Mouse (Mus musculus): Measurements from ENCODE around the gene Grifin.

Grifin gene

GRCm38 (mm10) chr5:140579771-140580170 lies 14.9 kb upstream of the Grifin start:
- Histone ChIP-seq H3K4me3 (replicated peaks; ENCODE audit: low read length) (0 out of 2 replicates have a peak overlapping the region, but pooled peaks have one; percentile 41), H3K27me3 (ENCODE audit: insufficient read depth, low read length) (peaks cover 27% of the 10 kb centered on the region), H3K9me3 (ENCODE audit: low read length) (no peaks in the 10 kb centered on the region), H3K36me3 (ENCODE audit: insufficient read depth, low read length) (no peaks in the 10 kb centered on the region), H3K4me1 (replicated peaks; ENCODE audit: low read depth, low read length) (peaks cover 70% of the 10 kb centered on the region)
- TF ChIP-seq NANOG (IDR thresholded peaks at IDR 0.05; ENCODE audit: borderline replicate concordance, low read length): no peak
- no peak for TF ChIP-seq POU5F1 (IDR thresholded peaks at IDR 0.05; ENCODE audit: borderline replicate concordance, low read length)
- TF ChIP-seq CTCF (conservative IDR thresholded peaks at IDR 0.05; ENCODE audit: low read length): no peak

- H3K27me3 ChIP-seq (ENCODE audit: insufficient read depth, low read length): peaks cover 27% of the 10 kb centered on the region
- H3K4me1 ChIP-seq (replicated peaks; ENCODE audit: low read depth, low read length): peaks cover 64% of the 10 kb centered on the region
- no peaks in the 10 kb centered on the region for H3K36me3 ChIP-seq (ENCODE audit: insufficient read depth, low read length)
- H3K4me3 ChIP-seq (replicated peaks; ENCODE audit: low read length): peak overlapping the region; percentile 41; the same call in 1 of the 2 replicates
- no peak for TF ChIP-seq NANOG (IDR thresholded peaks at IDR 0.05; ENCODE audit: borderline replicate concordance, low read length)
- TF ChIP-seq CTCF (conservative IDR thresholded peaks at IDR 0.05; ENCODE audit: low read length): no peak
- TF ChIP-seq POU5F1 (IDR thresholded peaks at IDR 0.05; ENCODE audit: borderline replicate concordance, low read length): no peak
- H3K9me3 ChIP-seq (ENCODE audit: low read length): no peaks in the 10 kb centered on the region
These were observed 14.3 kb upstream of the Grifin start for GRCm38 (mm10) chr5:140579221-140579620.

GRCm38 (mm10) chr5:140575381-140575866 lies 10.6 kb upstream of the Grifin start:
- TF ChIP-seq POU5F1 (IDR thresholded peaks at IDR 0.05; ENCODE audit: borderline replicate concordance, low read length) (no peak), NANOG (IDR thresholded peaks at IDR 0.05; ENCODE audit: borderline replicate concordance, low read length) (no peak), CTCF (conservative IDR thresholded peaks at IDR 0.05; ENCODE audit: low read length) (no peak)
- Histone ChIP-seq H3K4me3 (replicated peaks; ENCODE audit: low read length) (no peak overlapping the region), H3K4me1 (replicated peaks; ENCODE audit: low read depth, low read length) (peaks cover 41% of the 10 kb centered on the region), H3K36me3 (ENCODE audit: insufficient read depth, low read length) (no peaks in the 10 kb centered on the region), H3K27me3 (ENCODE audit: insufficient read depth, low read length) (peaks cover 19% of the 10 kb centered on the region), H3K9me3 (ENCODE audit: low read length) (no peaks in the 10 kb centered on the region)

GRCm38 (mm10) chr5:140572611-140573010 lies 7.7 kb upstream of the Grifin start:
- no peak for TF ChIP-seq POU5F1 (IDR thresholded peaks at IDR 0.05; ENCODE audit: borderline replicate concordance, low read length)
- H3K4me1 ChIP-seq (replicated peaks; ENCODE audit: low read depth, low read length): peaks cover 41% of the 10 kb centered on the region
- no peaks in the 10 kb centered on the region for H3K36me3 ChIP-seq (ENCODE audit: insufficient read depth, low read length)
- no peak overlapping the region for H3K4me3 ChIP-seq (replicated peaks; ENCODE audit: low read length)
- H3K9me3 ChIP-seq (ENCODE audit: low read length): no peaks in the 10 kb centered on the region
- H3K27me3 ChIP-seq (ENCODE audit: insufficient read depth, low read length): peaks cover 5% of the 10 kb centered on the region

- no peaks in the 10 kb centered on the region; the same call in 1 of the 2 replicates for H3K27me3 ChIP-seq (ENCODE audit: insufficient read depth, low read length)
- no peak for TF ChIP-seq NANOG (IDR thresholded peaks at IDR 0.05; ENCODE audit: borderline replicate concordance, low read length)
- TF ChIP-seq POU5F1 (IDR thresholded peaks at IDR 0.05; ENCODE audit: borderline replicate concordance, low read length): no peak
- TF ChIP-seq CTCF (conservative IDR thresholded peaks at IDR 0.05; ENCODE audit: low read length): no peak
- no peaks in the 10 kb centered on the region for H3K9me3 ChIP-seq (ENCODE audit: low read length)
- peak overlapping the region; percentile 43; the same call in 1 of the 2 replicates for H3K4me3 ChIP-seq (replicated peaks; ENCODE audit: low read length)
- H3K36me3 ChIP-seq (ENCODE audit: insufficient read depth, low read length): no peaks in the 10 kb centered on the region
- peaks cover 51% of the 10 kb centered on the region for H3K4me1 ChIP-seq (replicated peaks; ENCODE audit: low read depth, low read length)
These were observed 6.8 kb upstream of the Grifin start for GRCm38 (mm10) chr5:140571673-140572072.

GRCm38 (mm10) chr5:140571201-140571600 lies 6.3 kb upstream of the Grifin start:
- TF ChIP-seq POU5F1 (IDR thresholded peaks at IDR 0.05; ENCODE audit: borderline replicate concordance, low read length) (no peak), NANOG (IDR thresholded peaks at IDR 0.05; ENCODE audit: borderline replicate concordance, low read length) (no peak), CTCF (conservative IDR thresholded peaks at IDR 0.05; ENCODE audit: low read length) (no peak)
- Histone ChIP-seq H3K36me3 (ENCODE audit: insufficient read depth, low read length) (no peaks in the 10 kb centered on the region), H3K27me3 (ENCODE audit: insufficient read depth, low read length) (no peaks in the 10 kb centered on the region; the same call in 1 of the 2 replicates), H3K9me3 (ENCODE audit: low read length) (no peaks in the 10 kb centered on the region), H3K4me1 (replicated peaks; ENCODE audit: low read depth, low read length) (peaks cover 56% of the 10 kb centered on the region), H3K4me3 (replicated peaks; ENCODE audit: low read length) (no peak overlapping the region)

- Histone ChIP-seq H3K4me1 (replicated peaks; ENCODE audit: low read depth, low read length) (peaks cover 62% of the 10 kb centered on the region), H3K9me3 (ENCODE audit: low read length) (no peaks in the 10 kb centered on the region), H3K4me3 (replicated peaks; ENCODE audit: low read length) (no peak overlapping the region), H3K27me3 (ENCODE audit: insufficient read depth, low read length) (no peaks in the 10 kb centered on the region; the same call in 1 of the 2 replicates), H3K36me3 (ENCODE audit: insufficient read depth, low read length) (no peaks in the 10 kb centered on the region)
- TF ChIP-seq POU5F1 (IDR thresholded peaks at IDR 0.05; ENCODE audit: borderline replicate concordance, low read length) (no peak), NANOG (IDR thresholded peaks at IDR 0.05; ENCODE audit: borderline replicate concordance, low read length) (no peak), CTCF (conservative IDR thresholded peaks at IDR 0.05; ENCODE audit: low read length) (no peak; the same call in 1 of the 2 replicates)
These were observed 5.5 kb upstream of the Grifin start for GRCm38 (mm10) chr5:140570223-140570870.

- no peak overlapping the region for H3K4me3 ChIP-seq (replicated peaks; ENCODE audit: low read length)
- H3K9me3 ChIP-seq (ENCODE audit: low read length): no peaks in the 10 kb centered on the region
- no peak for TF ChIP-seq CTCF (conservative IDR thresholded peaks at IDR 0.05; ENCODE audit: low read length)
- TF ChIP-seq POU5F1 (IDR thresholded peaks at IDR 0.05; ENCODE audit: borderline replicate concordance, low read length): no peak
- TF ChIP-seq NANOG (IDR thresholded peaks at IDR 0.05; ENCODE audit: borderline replicate concordance, low read length): no peak
- peaks cover 8% of the 10 kb centered on the region; the same call in 1 of the 2 replicates for H3K27me3 ChIP-seq (ENCODE audit: insufficient read depth, low read length)
- peaks cover 70% of the 10 kb centered on the region for H3K4me1 ChIP-seq (replicated peaks; ENCODE audit: low read depth, low read length)
- H3K36me3 ChIP-seq (ENCODE audit: insufficient read depth, low read length): no peaks in the 10 kb centered on the region
These were observed 4.2 kb upstream of the Grifin start for GRCm38 (mm10) chr5:140569032-140569595.
